Mouse (Mus musculus) frontal cortex, postnatal 25 days (tissue): ENCODE measurements at regions not wholly inside any gene's neighbourhood (a gene's known extent, or its start where the extent isn't known, plus 50 kb on each side); places are given as distances from the start of the nearest gene placed in this dataset.
A peak's percentile ranks its signal among the peaks of the same experiment; 100 is the strongest.

Experiments
- DNase-seq, 2 experiments: peaks; one replicate each; pipeline ENCODE4 v3.0.0; 2022; ENCODE audit warnings: low spot score in 2 of 2

DNA sequence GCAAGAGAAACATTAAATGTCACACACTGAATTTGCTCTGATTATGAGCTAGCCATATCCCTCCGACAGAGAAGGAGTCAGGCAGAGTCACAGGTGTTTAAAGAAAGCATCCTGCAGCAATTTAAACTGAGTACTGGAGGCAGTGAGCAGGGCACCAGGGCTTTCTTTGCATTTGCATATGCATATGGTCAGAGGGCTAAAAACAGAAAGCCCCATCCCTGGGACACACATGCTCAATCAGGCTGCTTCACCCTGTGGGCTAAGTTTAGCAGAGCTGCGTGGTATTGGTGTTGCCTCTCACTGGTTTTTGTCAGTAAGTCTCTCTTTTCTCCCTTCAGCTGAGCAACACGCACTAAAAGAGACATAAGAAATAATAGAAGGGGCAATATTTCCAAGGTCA, 289.9 kb upstream of the Rps6ka3 start:
- DNase-seq, result no peak

DNA sequence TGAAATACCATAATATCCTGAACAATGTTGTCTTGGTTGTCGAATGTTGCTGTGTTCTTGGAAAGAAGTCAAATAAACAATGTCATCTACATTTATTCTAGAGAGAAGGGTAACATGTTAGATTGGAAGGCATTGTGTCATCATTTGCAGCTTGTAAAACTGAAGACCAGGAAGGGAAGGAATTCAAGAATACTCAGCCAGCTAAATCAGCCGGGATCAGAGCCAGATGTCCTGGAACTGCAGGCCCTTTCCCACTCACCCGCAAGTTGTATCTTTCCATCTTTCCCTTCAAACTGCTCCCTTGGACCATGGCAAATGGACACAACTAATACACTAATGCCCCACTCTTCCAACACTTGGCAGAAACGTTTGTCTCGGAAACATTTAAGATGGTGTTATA, 288.7 kb upstream of the Rps6ka3 start:
- DNase-seq, result no peak

DNA sequence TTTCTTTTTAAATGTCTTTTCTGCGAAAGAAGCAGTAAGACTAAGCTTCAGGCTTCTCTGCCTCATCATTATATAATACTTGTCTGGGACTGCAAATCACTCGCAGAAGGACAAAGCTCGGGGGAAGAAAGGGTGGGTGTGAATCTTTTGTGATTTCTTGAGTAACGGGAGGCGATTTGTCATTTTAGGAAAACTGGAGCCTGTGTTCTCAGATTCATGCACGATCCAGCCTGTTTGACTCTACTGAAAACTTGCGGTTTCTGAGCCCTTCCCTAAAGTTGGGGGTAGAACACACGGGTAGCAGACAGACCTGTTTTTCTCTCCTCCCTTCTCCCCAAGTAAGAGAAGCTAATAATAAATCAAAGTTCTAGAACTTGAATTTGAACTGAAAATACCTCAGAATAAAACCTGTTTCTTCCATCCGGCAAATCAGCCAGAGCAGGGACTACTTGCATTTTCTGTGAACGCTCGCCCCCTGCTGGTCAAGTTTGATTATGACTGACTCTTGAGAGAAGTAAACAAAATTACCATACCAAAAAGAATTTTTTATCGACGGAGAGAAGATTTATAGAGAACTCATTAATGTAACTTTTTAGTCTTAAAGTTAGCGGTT, 288.2 kb upstream of the Rps6ka3 start:
- peak; percentile 57 to 88 for DNase-seq

DNA sequence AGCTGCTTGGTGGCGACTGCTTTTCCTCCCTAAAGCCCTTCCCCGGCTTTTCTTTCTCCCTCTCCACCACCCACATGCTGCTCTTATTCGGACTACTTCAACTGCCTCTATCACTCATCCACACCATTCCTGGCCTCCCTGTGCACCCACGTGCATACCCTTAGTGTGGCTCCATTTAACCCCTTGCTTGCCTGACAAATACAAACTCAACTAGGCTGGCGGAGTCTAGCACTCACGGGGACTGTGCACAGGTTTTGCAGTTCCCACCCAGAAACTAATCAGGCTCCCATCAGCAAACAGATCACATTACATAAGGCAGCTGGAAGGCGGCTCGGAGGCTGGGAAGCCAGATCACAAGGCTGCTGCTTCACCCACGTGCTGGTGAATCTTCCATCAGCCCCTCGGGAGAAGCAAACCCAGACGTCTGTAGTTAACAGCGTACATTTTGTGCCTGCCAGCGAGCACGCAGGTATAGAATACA, 287.0 kb upstream of the Rps6ka3 start:
- DNase-seq, result peak; percentile 27 to 52

DNA sequence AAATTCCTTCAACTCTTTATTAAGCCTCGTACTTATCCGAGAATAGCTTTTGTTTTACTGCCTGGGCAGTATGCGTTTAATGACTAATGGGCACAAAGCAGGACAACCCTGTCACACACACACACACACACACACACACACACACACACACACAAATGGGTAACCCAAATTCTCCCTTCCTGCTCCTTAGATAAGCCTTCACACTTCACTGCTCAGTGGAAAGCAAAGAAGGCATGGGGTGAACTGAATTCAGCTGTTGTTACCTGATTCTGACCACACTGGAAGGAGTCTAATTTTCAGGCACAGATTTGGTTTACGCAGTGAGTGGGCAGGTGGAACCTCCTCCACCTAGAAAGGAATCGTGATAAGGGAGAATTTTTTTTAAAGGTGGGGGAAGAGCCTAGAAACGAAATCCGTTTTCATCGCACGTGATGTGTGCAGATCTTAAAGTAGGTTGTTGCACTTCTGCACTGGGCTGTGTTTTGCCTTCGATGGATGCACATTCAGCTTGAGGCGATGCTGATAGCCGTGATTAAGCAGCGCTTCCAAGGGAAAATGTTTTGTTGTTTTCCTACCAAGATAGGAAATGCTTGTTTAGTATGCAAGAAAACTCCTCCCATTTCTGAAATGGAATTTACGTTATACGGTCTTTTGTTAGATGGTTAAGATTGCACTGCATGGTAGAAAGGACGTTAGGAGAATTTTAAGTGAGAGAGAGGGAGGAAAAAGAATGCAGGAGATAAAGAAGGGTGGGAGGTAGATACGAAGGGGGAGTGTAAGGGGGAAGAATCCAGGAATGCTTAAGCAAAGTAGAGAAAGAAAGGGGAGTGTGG, 286.2 kb upstream of the Rps6ka3 start:
- no peak for DNase-seq

DNA sequence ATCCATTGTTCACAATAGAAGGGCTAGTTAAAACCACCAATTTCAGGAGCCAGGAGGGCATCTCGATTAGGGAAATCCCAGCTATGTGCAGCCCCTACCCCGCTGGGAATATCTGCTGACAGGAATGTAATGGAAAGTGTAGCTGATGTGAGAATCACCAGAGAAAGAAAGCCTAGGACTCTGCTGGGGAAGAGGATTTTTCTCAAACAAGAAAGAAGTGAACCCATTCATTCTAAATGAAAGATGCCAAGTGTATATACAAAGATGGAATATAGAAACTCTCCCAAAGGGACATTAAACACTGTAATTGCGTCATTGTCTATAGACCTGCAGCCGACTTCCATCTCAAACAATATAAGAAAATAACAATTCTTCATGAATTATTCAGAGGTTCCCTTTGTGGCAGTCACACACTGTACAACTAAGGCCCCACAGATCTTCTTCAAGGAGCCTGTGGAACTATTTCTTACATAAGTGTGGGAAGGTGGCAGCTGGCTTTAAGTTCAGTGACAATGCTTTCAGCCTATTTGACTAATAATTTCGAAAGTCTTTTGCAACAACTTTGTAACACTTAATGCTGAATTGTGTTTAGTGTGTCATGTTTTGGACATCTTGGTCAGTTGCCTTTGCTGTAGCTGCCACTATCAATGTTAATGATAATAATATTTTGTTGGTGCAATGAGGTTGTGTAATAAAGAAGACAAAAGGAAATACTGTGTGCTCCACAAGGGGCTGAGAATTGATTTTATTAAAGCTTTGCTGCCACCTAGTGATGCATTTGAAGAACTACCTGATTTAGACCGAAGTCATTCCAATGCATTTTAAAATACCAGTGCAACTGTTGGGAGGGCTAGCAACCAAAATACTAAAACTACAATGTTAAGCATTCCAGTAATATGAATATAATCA, 285.4 kb upstream of the Rps6ka3 start:
- no peak for DNase-seq

DNA sequence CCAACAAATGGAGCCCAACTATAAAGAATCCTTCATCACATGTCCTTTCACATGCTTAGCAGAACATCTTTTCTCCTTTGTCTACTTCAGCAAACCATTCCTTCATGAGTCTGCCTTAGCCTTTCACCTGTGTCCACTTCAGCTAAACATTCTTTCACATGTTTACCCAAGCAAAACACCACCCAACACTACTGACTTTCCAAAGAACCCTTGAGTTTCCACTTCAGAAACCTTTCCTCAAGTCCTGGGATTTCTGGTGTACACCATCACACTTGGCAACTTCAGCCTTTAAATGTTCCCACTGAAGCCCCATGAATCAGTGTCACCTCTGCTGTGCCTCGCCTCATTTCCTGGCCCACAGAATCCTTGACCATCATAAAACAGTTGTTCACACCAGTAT, 278.2 kb upstream of the Rps6ka3 start:
- no peak for DNase-seq

DNA sequence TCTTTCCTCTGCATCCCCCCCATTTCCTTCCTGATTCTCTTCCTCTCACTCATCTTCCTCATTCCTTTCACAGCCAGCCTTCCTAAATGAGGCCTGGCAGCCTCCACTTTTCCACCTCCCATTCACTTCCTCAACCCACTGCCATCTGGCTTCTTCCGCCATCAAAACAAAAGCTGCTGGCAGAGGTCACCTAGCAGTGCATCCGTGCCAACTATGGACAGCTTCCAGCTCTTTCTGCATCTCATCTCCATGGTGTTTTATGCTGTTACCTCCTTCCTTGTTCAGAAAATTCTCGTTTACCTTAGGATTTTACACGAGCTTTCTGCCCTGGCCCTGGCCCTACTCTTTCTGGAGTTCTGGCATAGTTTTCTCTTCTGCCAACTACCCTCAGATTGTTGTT, 262.9 kb upstream of the Rps6ka3 start:
- DNase-seq, result no peak

DNA sequence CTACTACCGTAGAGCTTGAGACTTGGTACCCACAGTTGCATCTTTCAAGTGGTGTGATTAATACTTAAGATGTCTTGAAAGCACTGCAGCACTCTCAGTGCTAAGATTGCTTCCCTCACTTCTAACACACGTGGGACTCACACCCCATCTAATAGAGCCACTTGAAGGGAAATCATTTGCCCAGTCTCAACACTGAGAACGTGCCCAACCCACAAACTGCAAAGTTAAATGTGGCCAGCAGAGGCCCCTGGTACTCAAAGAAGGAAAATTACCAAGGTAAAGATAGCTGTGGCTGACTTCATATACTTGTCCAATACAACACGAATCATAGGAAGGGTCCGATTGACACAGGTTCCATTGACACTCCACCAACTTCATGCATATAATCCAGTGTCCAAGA, 238.4 kb upstream of the Rps6ka3 start:
- DNase-seq, result peak; percentile 3 to 12

DNA sequence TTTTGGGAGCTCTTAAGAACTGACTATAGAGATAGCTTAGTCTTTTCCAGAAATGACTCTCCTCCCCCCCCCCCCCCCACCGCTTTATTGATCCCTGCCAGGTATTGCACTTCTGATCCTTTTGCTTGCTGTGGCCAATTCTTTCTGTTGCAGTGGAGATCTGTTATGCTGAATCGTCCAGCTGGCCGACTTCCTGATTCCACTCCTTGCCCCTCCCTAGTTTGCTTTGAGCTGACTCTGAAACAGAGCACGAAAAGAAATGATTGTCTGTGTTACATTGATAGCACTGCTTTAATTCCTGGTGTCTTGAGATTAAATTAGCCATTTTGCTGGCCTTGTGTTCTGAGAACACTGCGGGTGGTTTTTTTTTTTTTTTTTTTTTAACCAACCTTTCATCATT, 233.5 kb upstream of the Rps6ka3 start:
- DNase-seq, result no peak

DNA sequence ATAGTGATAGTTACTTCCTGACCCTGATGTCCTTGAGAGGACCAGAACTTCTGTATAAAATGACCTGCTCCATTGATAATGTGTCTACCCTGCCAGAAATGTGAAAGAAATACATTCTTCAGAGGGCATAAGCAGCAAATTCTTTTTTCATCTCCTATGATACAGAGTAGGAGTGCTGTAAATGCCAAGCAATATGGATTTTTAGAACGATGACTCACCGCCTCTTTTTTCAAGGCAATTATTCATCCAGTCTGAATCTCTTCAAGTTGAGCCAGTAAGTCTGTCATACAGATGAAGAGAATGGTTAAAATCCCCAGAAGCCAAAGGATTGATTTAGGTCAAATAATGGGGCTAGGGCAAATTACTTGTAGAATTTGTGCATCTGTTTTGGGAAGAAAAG, 225.4 kb upstream of the Rps6ka3 start:
- no peak for DNase-seq

DNA sequence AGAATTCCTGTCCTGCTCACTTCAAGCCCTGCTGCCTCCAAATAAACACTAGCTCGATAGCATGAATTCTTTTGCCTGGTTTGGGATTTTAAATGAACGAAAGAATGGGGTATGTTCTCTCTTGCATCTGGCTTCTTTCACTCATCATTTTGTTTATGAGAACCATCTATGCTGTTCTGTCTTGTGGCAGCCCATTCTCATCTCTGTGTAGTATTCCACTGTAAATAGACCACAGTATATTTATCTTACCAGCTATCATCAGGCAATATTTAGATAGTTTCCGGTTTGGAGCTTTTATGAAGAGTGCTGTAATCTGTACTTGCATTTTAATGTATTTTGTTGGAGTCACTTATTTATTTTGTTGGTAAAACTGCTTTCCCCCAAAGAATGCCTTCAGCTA, 222.4 kb upstream of the Rps6ka3 start:
- no peak for DNase-seq

DNA sequence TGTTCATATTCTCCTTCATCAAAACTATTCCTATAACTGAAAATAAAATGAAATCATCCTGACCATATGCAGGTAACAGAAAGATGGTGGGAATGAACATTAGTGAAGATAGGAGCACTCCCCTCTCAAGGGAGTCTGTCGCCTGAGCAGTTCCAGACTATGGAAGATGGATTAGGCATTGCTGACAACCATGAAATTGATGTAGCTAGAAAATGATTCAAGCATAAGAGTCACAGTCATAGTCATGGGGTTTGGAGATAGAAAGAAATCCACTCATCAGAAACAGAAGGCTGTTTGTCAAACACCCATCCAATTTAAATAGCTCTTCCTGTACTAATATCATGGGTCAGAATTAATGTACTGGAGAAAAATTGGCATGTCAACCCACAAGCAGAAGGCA, 191.2 kb upstream of the Rps6ka3 start:
- no peak for DNase-seq

DNA sequence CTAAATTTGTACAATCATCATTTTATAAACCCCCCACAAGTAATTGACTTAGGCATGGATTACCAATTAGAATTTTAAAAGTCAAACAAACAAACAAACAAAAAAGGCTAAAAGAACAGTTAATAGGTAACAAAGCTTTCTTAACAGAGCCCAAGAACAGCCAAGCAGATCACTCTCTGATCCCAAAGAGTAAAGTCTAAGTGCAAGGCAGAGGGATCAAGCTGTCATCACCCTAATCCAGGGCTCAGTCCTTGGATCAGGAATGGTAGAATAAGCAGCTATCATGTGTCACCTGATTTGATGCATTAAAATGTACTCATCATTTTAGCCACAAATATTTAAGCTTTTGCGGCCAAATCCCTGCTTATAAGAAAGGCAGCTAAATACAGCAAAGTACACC, 183.8 kb upstream of the Rps6ka3 start:
- no peak for DNase-seq

DNA sequence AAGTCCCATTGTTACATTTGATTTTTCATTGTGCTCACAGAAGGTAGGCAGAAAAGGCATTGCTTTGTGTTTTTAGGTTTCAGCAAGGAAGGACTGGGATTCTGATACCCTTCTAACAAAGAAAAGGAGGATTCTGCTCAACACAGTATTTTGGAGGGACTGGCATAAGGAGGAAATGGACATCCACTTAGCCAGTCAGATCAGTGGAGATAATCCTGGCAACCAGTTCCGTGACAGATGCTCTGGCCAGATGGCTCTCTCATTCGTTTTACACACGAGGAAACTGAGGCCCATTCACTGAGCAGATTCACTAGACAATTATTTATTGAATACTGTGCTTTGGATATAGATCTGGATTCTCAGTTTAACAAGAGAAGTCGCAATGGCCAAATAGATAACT, 178.2 kb upstream of the Rps6ka3 start:
- no peak for DNase-seq

DNA sequence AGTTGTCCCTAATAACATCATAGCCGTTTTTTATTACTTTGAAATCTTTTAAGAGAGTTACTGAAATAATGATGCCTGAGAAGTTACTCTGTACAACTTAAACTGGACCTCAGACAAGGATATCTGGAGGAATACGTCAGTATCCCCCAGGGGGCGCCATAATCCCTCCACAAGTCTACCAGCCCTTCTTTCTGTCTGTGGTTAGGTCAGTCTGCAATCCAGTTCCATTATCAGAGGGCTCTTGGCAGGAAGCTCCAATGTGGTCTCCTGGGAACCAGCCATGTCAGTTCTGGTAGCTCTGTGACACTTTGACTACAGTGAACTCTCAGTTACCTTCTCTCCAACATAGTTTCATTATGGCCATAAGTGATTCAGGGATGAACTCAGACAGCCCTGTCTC, 166.7 kb upstream of the Rps6ka3 start:
- DNase-seq, result peak in 1 of 2 experiments; percentile 13

DNA sequence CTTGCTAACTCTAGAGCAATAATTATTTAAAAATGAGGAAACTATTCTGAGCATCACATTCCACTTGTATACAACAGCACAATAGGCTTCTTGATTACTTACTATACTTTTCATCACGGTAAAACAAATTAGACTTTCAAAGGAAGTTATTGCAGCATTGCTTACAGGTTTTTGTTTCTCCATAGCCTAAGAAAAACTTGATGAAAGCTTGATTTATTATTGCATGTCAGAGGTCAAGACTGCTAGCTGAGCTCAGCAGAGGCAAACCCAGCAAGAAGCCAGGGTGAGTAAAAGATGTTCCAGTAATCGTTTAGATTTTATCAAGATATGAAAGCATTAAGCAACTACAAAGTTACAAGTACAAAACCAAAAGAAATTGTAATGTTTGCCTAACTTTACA, 162.2 kb upstream of the Rps6ka3 start:
- DNase-seq, result no peak

DNA sequence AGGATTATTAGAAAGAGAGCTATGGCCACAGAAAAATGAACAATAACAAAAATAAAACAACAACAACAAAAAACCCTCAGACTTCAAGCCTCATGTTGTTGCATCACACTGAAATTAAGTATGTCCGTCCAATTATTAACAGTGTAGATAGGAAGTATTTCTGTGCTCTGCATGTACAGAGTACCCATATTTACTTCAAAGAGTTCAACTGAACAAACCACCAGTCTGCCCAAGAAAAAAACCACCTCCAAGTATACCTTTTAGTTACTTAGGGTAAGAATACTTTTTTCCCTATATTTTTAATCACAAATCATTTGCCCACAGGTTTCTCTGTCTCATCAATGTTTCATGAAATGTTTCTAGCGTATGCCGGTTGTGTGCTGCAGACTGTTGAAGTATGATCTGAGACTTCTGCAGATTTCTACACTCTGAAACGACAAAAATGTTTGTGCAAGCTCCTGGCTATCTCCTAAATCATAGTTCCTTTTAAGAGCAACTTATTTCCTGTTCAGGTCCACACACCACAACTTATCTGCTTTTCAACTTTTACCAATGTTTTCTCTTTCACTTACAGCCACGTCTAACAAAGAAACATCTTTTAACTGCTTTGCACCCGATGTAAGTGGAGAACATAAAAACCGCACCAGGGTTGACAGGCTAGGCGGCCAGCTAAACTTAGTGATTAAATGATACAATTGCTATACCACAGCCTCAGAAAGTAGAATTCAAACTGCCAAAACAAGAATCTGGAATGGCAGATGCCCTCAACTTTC, 154.2 kb upstream of the Rps6ka3 start:
- DNase-seq, result no peak

DNA sequence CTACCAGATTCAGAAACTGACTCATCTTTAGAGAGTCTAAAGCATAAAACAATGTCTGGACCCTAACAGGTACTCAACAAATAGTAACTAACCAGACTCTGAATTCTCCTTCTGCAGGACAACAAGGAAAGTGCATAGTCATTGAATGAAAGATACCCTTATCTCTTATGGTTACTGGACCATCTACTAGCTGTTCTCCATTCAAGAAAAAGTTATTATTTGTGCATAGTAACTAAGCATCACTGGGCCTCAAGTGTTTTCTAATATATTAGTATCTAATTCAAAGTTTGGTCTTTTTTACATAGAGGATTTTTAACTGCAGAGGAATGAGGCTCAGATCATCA, 153.7 kb upstream of the Rps6ka3 start:
- no peak for DNase-seq

DNA sequence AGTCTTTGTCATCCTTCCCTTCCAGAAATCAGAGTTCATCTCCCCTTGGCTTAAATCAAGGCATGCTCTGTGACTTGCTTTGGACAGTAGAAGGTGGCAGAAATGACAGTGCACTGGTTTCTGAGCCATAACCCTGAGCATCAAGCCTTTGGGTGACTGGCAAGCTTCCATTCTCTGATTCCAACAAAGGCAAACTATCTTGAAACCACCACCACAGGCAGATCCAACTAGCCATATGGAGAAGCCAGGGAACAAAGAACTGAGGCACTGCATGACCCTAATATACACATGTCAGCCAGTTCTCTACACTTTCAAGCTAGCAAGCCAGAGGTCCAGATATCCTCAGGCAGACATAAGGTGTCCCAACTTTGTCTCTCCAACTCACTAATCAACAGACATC, 151.2 kb upstream of the Rps6ka3 start:
- no peak for DNase-seq

DNA sequence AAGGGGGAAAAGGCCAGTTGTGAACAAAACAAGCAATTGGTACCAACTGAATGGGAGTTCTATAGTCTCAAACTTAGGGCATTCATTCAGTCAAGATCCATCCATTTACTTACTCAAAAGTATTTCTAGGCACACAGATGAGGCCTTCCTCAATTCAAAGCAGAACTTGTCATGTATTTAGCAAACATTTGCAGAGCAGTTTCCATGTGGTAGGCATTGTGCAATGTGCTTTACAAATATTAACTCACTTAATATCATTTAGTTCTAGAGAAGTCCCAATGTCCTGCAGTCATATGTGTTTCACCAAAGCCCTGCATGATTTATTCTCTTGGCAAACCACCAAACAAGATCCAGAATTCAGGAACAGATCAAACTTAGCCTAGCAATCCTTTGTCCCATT, 148.8 kb upstream of the Rps6ka3 start:
- no peak for DNase-seq

DNA sequence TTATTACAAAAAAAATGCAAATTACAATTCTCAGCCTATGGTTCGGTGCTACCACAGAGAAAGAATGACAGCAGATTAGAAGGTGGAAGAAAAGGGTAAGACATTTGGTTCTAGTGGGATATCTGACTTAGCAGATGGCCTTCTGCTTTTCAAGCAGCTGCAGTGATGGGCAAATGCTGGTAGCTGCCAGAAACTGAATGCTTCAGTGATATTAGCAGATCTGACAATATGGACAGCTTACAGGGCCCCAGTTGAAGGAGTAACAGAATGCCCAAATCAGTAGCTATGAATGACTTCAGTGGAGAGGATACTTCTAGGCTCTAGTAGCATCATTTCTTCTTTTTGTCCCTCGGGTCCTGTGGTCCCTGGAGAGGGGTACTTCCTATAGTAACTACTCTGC, 143.9 kb upstream of the Rps6ka3 start:
- no peak for DNase-seq
